Mouse (Mus musculus) heart, adult 2 months (tissue): Measurements from ENCODE around the gene Mr1. TPM values are rescaled to one million over a fixed set of nuclear protein-coding genes. Genes with fewer than 3 reads are reported as not detected.
A peak's percentile ranks its signal among the peaks of the same experiment; 100 is the strongest.

Experiments used
- DNase-seq, 2 experiments: peaks; one replicate each; pipeline ENCODE4 v3.0.0; 2021
- H3K27ac ChIP-seq: fragments of 200-600 bp; 2 replicates; pipeline ENCODE4 v1.8.1; 2022
- H3K27me3 ChIP-seq: fragments of 200-500 bp; 2 replicates; pipeline ENCODE4 v1.6.1; 2012; ENCODE audit warnings: mild to moderate bottlenecking, low read length, inconsistent platforms, mixed read lengths; ENCODE audit not compliant: control insufficient read depth, insufficient read depth
- H3K36me3 ChIP-seq: fragments of 200-500 bp; 2 replicates; pipeline ENCODE4 v1.6.1; 2012; ENCODE audit warnings: low read length, inconsistent platforms; ENCODE audit not compliant: control insufficient read depth, insufficient read depth
- H3K4me1 ChIP-seq: fragments of 200-500 bp; 2 replicates; pipeline ENCODE4 v1.6.1; 2011; ENCODE audit warnings: low read length; ENCODE audit not compliant: control insufficient read depth, insufficient read depth
- H3K4me3 ChIP-seq: fragments of 200-600 bp; 2 replicates; pipeline ENCODE4 v1.8.1; 2022
- H3K79me2 ChIP-seq: fragments of 200-500 bp; replicated peaks from 2 replicates; pipeline ENCODE4 v1.6.1; 2012; ENCODE audit warnings: mild to moderate bottlenecking, inconsistent platforms, low read length, moderate library complexity, mixed read lengths; ENCODE audit not compliant: control insufficient read depth, insufficient read depth
- H3K9ac ChIP-seq: fragments of 200-500 bp; 2 replicates; pipeline ENCODE4 v1.6.1; 2012; ENCODE audit warnings: low read depth, mild to moderate bottlenecking, control low read depth, inconsistent platforms, low read length, mixed read lengths
- CTCF ChIP-seq: fragments of 200-600 bp; IDR thresholded peaks from 2 replicates; pipeline ENCODE4 v1.8.1; 2022; ENCODE audit warnings: antibody characterized with exemption, mild to moderate bottlenecking, moderate library complexity
- EP300 ChIP-seq: fragments of 200-500 bp; IDR thresholded peaks from 2 replicates; pipeline ENCODE4 v1.6.1; 2011; ENCODE audit warnings: low read depth, low read length, control low read depth; ENCODE audit not compliant: insufficient read depth
- POLR2A ChIP-seq: fragments of 200-500 bp; IDR thresholded peaks from 2 replicates; pipeline ENCODE4 v1.6.1; 2011; ENCODE audit warnings: mild to moderate bottlenecking, low read depth, low read length, control low read depth; ENCODE audit not compliant: insufficient read depth
- WGBS: fragments of 180-500 bp; shearing (Covaris S2); methylation state at CpG from one replicate; pipeline ENCODE4 v1.1.7; 2018; 5-methylcytosine and 5-hydroxymethylcytosine counted together
- intact Hi-C: fragments of 180-260 bp; cut with DNase I; formaldehyde crosslinking; loops from one replicate; pipeline ENCODE4 v1.15.1; 2025
- polyA plus RNA-seq: library from polyadenylated mRNA; depleted of rRNA; stranded (reverse); fragments of >200 nt; gene quantifications from 2 replicates; pipeline ENCODE4 v1.2.3, GENCODE M21; 2012; rRNA removed
- total RNA-seq, 2 experiments: library from RNA; stranded (reverse); gene quantifications; 2 replicates each; pipeline ENCODE4 v1.2.3; 2021

Mr1 gene
- total and polyA plus RNA-seq, 3 experiments, result 6.1 to 6.7 (median 6.5) TPM

GRCm38 (mm10) chr1:155084839-155085238 lies 61.8 kb downstream of the Mr1 start:
- Histone ChIP-seq H3K9ac (no peak overlapping the region), H3K4me1 (peaks cover 24% of the 10 kb centered on the region), H3K36me3 (peaks cover 3% of the 10 kb centered on the region; the same call in 1 of the 2 replicates), H3K4me3 (no peak overlapping the region), H3K79me2 (no peaks in the 10 kb centered on the region), H3K27ac (no peak overlapping the region; the same call in 1 of the 2 replicates), H3K27me3 (no peaks in the 10 kb centered on the region)
- 44% methylated on average over 8 of the region's 8 CpGs for WGBS
- intact Hi-C loops, result loop anchor here (1.0 kb wide), 1 partner anchor 11 kb away; no protein-coding TSS in a partner anchor
- no peak for DNase-seq
- TF ChIP-seq POLR2A (no peak), CTCF (no peak), EP300 (no peak)

DNA sequence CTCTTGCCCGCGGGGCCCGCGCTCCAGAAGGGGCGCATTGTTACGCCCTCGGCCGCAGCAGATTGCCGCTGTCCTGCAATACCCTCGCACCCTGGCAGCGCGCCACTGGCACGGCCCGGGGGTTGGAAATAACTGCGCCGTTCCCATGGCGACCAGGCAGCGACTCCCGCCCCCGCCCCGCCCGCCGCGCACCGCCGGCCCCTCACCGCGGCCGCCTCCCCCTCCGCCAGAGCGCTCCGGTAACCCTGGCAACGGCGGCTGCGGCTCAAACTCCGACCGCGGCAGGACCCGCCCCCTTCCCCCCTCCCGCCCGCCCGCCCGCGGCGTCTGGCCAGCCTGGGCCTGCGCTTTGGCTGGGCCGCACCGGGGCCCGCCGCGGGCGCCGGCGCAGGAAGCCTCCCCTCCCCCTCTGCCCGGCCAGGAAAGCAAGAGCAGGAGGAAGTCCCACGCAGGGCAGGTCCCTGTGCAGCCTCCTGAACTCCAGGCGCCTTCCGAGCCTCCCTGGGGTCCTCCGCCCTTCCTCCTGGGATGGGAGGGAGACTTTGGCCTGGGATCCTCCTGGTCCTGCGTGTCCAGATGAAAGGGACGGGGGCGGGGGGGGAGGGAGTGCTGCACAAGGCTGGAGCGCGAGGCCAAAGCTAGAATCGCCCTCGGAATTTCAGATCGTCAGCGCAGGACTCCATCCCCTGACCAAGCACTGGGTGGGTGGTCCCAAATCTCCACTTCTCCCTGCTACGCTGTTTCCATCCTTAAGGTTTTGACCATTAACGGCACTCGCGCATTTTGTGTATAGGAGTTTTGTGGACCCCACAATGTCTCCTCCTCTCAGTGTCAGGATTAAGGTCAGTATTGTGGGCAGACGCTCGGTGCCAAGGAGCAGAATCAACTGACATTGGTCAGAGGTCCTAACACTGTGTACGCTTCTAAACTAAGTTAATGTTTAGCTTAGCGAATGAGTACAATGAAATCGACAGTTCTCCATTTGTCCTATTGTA lies 63.0 kb downstream of the Mr1 start:
- peaks cover 19% of the 10 kb centered on the region for H3K4me1 ChIP-seq
- intact Hi-C loops, result no loop called here
- peak overlapping the region; percentile 91 for H3K27ac ChIP-seq
- H3K27me3 ChIP-seq, result no peaks in the 10 kb centered on the region
- H3K4me3 ChIP-seq, result peak overlapping the region; percentile 77
- peaks cover 3% of the 10 kb centered on the region; the same call in 1 of the 2 replicates for H3K36me3 ChIP-seq
- H3K9ac ChIP-seq, result peak overlapping the region; percentile 75
- peak; percentile 25; the same call in 1 of the 2 replicates for TF ChIP-seq POLR2A
- peak; percentile 33 for TF ChIP-seq CTCF
- peak; percentile 91 for TF ChIP-seq EP300
- 2% methylated on average over 62 of the region's 77 CpGs for WGBS
- H3K79me2 ChIP-seq, result no peaks in the 10 kb centered on the region
- DNase-seq, result peak; percentile 97

- Histone ChIP-seq H3K79me2 (no peaks in the 10 kb centered on the region), H3K4me1 (peaks cover 19% of the 10 kb centered on the region), H3K4me3 (peak overlapping the region; percentile 77), H3K27me3 (no peaks in the 10 kb centered on the region), H3K36me3 (peaks cover 3% of the 10 kb centered on the region; the same call in 1 of the 2 replicates), H3K27ac (peak overlapping the region; percentile 91), H3K9ac (peak overlapping the region; percentile 75)
- intact Hi-C loops, result loop anchor here (1.0 kb wide), 1 partner anchor 19 kb away; no protein-coding TSS in a partner anchor
- no peak for TF ChIP-seq EP300
- no peak for TF ChIP-seq CTCF
- TF ChIP-seq POLR2A, result no peak
- WGBS, result under 1% methylated on average over 16 of the region's 18 CpGs
- no peak for DNase-seq
Measured at GRCm38 (mm10) chr1:155082965-155083268, 63.7 kb downstream of the Mr1 start.

- peaks cover 17% of the 10 kb centered on the region for H3K4me1 ChIP-seq
- 39% methylated on average over 11 of the region's 11 CpGs for WGBS
- H3K27ac ChIP-seq, result peak overlapping the region; percentile 91
- TF ChIP-seq CTCF (no peak), EP300 (peak; percentile 81)
- no peaks in the 10 kb centered on the region for H3K79me2 ChIP-seq
- no peaks in the 10 kb centered on the region for H3K27me3 ChIP-seq
- intact Hi-C loops, result loop anchor here (1.0 kb wide), 1 partner anchor 18 kb away; no protein-coding TSS in a partner anchor
- peak overlapping the region; percentile 77 for H3K4me3 ChIP-seq
- peaks cover 3% of the 10 kb centered on the region; the same call in 1 of the 2 replicates for H3K36me3 ChIP-seq
- peak overlapping the region; percentile 75; the same call in 1 of the 2 replicates for H3K9ac ChIP-seq
- peak in 1 of 2 experiments; percentile 56 for DNase-seq
Measured at GRCm38 (mm10) chr1:155082158-155082964, 64.3 kb downstream of the Mr1 start.

DNA sequence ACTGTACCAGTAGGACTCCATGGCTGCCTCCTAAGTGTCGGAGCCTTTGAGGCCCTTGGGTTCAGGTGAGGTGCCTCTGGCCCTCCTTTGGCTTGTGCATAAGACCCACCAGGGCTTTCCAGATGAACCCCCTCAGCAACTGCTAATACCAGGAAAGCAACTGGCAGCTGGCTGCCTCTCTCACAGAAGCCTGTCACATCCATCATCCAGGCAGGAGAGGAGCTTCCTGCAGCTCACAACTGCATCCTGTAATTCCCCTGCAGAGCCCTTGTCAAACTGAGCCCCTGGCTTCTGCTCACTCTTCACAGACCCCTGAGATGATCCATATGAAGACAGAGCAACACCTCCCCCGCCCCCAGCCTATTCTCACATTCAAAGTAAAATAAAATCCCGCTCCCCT lies 68.9 kb downstream of the Mr1 start:
- no peak overlapping the region for H3K27ac ChIP-seq
- WGBS, result 80% methylated on average over 3 of the region's 3 CpGs
- no peak for DNase-seq
- intact Hi-C loops, result no loop called here
- TF ChIP-seq POLR2A, result no peak
- H3K4me3 ChIP-seq, result no peak overlapping the region
- H3K9ac ChIP-seq, result no peak overlapping the region
- no peaks in the 10 kb centered on the region for H3K36me3 ChIP-seq
- H3K79me2 ChIP-seq, result no peaks in the 10 kb centered on the region
- no peaks in the 10 kb centered on the region for H3K27me3 ChIP-seq
- H3K4me1 ChIP-seq, result peaks cover 13% of the 10 kb centered on the region

Other genes starting within 250 kb of the Mr1 start
- gene Ier5, start 47.2 kb downstream of the Mr1 start, total RNA-seq, result 10 to 100 TPM; 12.5 to 16.8 TPM
- 9.8 and 13.5 TPM in 2 replicates for gene Ier5, start 47.2 kb downstream of the Mr1 start, polyA plus RNA-seq
- 10 to 100 TPM; 22.2 to 23.0 TPM for gene Stx6, start 11.9 kb upstream of the Mr1 start, total RNA-seq
- gene Stx6, start 11.9 kb upstream of the Mr1 start, polyA plus RNA-seq, result 18.0 and 19.0 TPM in 2 replicates
- gene BC034090, start 97.6 kb upstream of the Mr1 start, total RNA-seq, result 10 to 100 TPM; 37.2 to 37.5 TPM
- 31.8 and 44.8 TPM in 2 replicates for gene BC034090, start 97.6 kb upstream of the Mr1 start, polyA plus RNA-seq